Mouse (Mus musculus): ENCODE results near the gene Cpt1c. TPM values are rescaled to one million over a fixed set of nuclear protein-coding genes. Genes with fewer than 3 reads are reported as not detected.

Cpt1c gene
- polyA plus RNA-seq, 1 experiment from 2014 or later = 11.1 TPM

GRCm38 (mm10) chr7:44955628-44956027 is 19.0 kb downstream of the Cpt1c start:
- WGBS = 46% methylated on average over 5 of the region's 5 CpGs
- no peak overlapping the region for H3K4me3 ChIP-seq (ENCODE audit: control insufficient read depth in 1 of 2, insufficient read depth in 1 of 2, low read depth in 1 of 2, low read length in 2 of 2)
- no peak overlapping the region for H3K27ac ChIP-seq (replicated peaks in 1 of 2; ENCODE audit: control insufficient read depth in 1 of 2, insufficient read depth in 1 of 2, low read depth in 2 of 2, low read length in 2 of 2)
- H3K4me2 ChIP-seq (ENCODE audit: low read length) = no peak overlapping the region
- H3K27me3 ChIP-seq (ENCODE audit: control insufficient read depth, insufficient read depth, low read length) = peaks cover 13% of the 10 kb centered on the region
- peaks cover 2 to 4% of the 10 kb centered on the region in 2 experiments; a peak in 3 of 4 replicates for H3K4me1 ChIP-seq (ENCODE audit: control insufficient read depth in 2 of 2, insufficient read depth in 2 of 2, low read length in 2 of 2)
- H3K36me3 ChIP-seq (ENCODE audit: control insufficient read depth, insufficient read depth, low read length) = no peaks in the 10 kb centered on the region
- H3K9me3 ChIP-seq (ENCODE audit: control insufficient read depth, low read length) = no peaks in the 10 kb centered on the region
- H3K9ac ChIP-seq (ENCODE audit: low read length) = no peak overlapping the region
- no peak for ATAC-seq (ENCODE audit: insufficient number of reproducible peaks, insufficient read depth, low FRiP score, low read depth)

GRCm38 (mm10) chr7:44954091-44954885 is 20.4 kb downstream of the Cpt1c start:
- 77% methylated on average over 12 of the region's 12 CpGs for WGBS
- Histone ChIP-seq H3K4me1 (ENCODE audit: control insufficient read depth in 2 of 2, insufficient read depth in 2 of 2, low read length in 2 of 2) (peaks cover 2 to 4% of the 10 kb centered on the region in 2 experiments; a peak in 3 of 4 replicates), H3K27me3 (ENCODE audit: control insufficient read depth, insufficient read depth, low read length) (peaks cover 22% of the 10 kb centered on the region), H3K4me3 (ENCODE audit: control insufficient read depth in 1 of 2, insufficient read depth in 1 of 2, low read depth in 1 of 2, low read length in 2 of 2) (no peak overlapping the region), H3K4me2 (ENCODE audit: low read length) (no peak overlapping the region), H3K9ac (ENCODE audit: low read length) (no peak overlapping the region), H3K9me3 (ENCODE audit: control insufficient read depth, low read length) (no peaks in the 10 kb centered on the region), H3K36me3 (ENCODE audit: control insufficient read depth, insufficient read depth, low read length) (no peaks in the 10 kb centered on the region), H3K27ac (replicated peaks in 1 of 2; ENCODE audit: control insufficient read depth in 1 of 2, insufficient read depth in 1 of 2, low read depth in 2 of 2, low read length in 2 of 2) (no peak overlapping the region)
- ATAC-seq (ENCODE audit: insufficient number of reproducible peaks, insufficient read depth, low FRiP score, low read depth) = no peak

- ATAC-seq (ENCODE audit: insufficient number of reproducible peaks, insufficient read depth, low FRiP score, low read depth) = no peak
- H3K4me2 ChIP-seq (ENCODE audit: low read length) = no peak overlapping the region
- no peaks in the 10 kb centered on the region for H3K36me3 ChIP-seq (ENCODE audit: control insufficient read depth, insufficient read depth, low read length)
- 52% methylated on average over 14 of the region's 14 CpGs for WGBS
- no peaks in the 10 kb centered on the region for H3K9me3 ChIP-seq (ENCODE audit: control insufficient read depth, low read length)
- no peak overlapping the region for H3K9ac ChIP-seq (ENCODE audit: low read length)
- H3K27me3 ChIP-seq (ENCODE audit: control insufficient read depth, insufficient read depth, low read length) = peaks cover 27% of the 10 kb centered on the region
- no peak overlapping the region for H3K27ac ChIP-seq (replicated peaks in 1 of 2; ENCODE audit: control insufficient read depth in 1 of 2, insufficient read depth in 1 of 2, low read depth in 2 of 2, low read length in 2 of 2)
- H3K4me1 ChIP-seq (ENCODE audit: control insufficient read depth in 2 of 2, insufficient read depth in 2 of 2, low read length in 2 of 2) = peaks cover 2 to 4% of the 10 kb centered on the region in 2 experiments; a peak in 3 of 4 replicates
- no peak overlapping the region for H3K4me3 ChIP-seq (ENCODE audit: control insufficient read depth in 1 of 2, insufficient read depth in 1 of 2, low read depth in 1 of 2, low read length in 2 of 2)
Observed at GRCm38 (mm10) chr7:44953561-44953960, 21.1 kb downstream of the Cpt1c start.

GRCm38 (mm10) chr7:44952611-44953306 is 21.9 kb downstream of the Cpt1c start:
- peak overlapping the region; percentile 13 to 60; a peak in 3 of 4 replicates for H3K27ac ChIP-seq (replicated peaks in 1 of 2; ENCODE audit: control insufficient read depth in 1 of 2, insufficient read depth in 1 of 2, low read depth in 2 of 2, low read length in 2 of 2)
- H3K9ac ChIP-seq (ENCODE audit: low read length) = peak overlapping the region; percentile 73
- H3K36me3 ChIP-seq (ENCODE audit: control insufficient read depth, insufficient read depth, low read length) = no peaks in the 10 kb centered on the region
- WGBS = 7% methylated on average over 24 of the region's 24 CpGs
- ATAC-seq (ENCODE audit: insufficient number of reproducible peaks, insufficient read depth, low FRiP score, low read depth) = peak; percentile 88
- peaks cover 30% of the 10 kb centered on the region for H3K27me3 ChIP-seq (ENCODE audit: control insufficient read depth, insufficient read depth, low read length)
- peak overlapping the region; percentile 96 for H3K4me2 ChIP-seq (ENCODE audit: low read length)
- no peaks in the 10 kb centered on the region for H3K9me3 ChIP-seq (ENCODE audit: control insufficient read depth, low read length)
- peaks cover 2 to 4% of the 10 kb centered on the region in 2 experiments; a peak in 3 of 4 replicates for H3K4me1 ChIP-seq (ENCODE audit: control insufficient read depth in 2 of 2, insufficient read depth in 2 of 2, low read length in 2 of 2)
- H3K4me3 ChIP-seq (ENCODE audit: control insufficient read depth in 1 of 2, insufficient read depth in 1 of 2, low read depth in 1 of 2, low read length in 2 of 2) = peak overlapping the region; percentile 55 to 56

DNA sequence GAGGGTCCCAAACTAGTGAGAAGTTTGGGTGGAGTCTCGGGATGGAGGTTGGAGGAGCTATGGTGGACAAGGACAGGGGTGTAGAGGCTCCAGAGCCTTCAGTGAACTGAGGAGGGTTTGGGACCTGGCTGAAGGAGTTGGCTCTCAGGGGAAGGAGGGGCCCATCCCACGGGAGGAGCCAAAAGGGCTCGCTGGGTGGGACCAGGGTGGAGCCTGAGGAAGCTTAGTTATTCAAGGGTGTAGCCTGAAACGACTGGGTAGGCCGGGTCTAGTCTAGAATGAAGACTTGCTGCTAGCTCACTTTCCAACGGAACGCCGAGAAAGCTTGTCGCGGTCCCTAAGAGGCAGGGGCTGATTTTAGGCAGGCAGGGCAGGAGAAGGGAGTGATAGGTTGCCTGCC is 22.7 kb downstream of the Cpt1c start:
- 0% methylated on average over 10 of the region's 10 CpGs for WGBS
- Histone ChIP-seq H3K27ac (replicated peaks in 1 of 2; ENCODE audit: control insufficient read depth in 1 of 2, insufficient read depth in 1 of 2, low read depth in 2 of 2, low read length in 2 of 2) (no peak overlapping the region), H3K36me3 (ENCODE audit: control insufficient read depth, insufficient read depth, low read length) (no peaks in the 10 kb centered on the region), H3K9me3 (ENCODE audit: control insufficient read depth, low read length) (no peaks in the 10 kb centered on the region), H3K27me3 (ENCODE audit: control insufficient read depth, insufficient read depth, low read length) (peaks cover 30% of the 10 kb centered on the region), H3K4me3 (ENCODE audit: control insufficient read depth in 1 of 2, insufficient read depth in 1 of 2, low read depth in 1 of 2, low read length in 2 of 2) (peak overlapping the region; percentile 55 to 56), H3K9ac (ENCODE audit: low read length) (peak overlapping the region; percentile 73), H3K4me1 (ENCODE audit: control insufficient read depth in 2 of 2, insufficient read depth in 2 of 2, low read length in 2 of 2) (peaks cover 2 to 4% of the 10 kb centered on the region in 2 experiments; a peak in 3 of 4 replicates), H3K4me2 (ENCODE audit: low read length) (peak overlapping the region; percentile 96)
- ATAC-seq (ENCODE audit: insufficient number of reproducible peaks, insufficient read depth, low FRiP score, low read depth) = no peak

GRCm38 (mm10) chr7:44949922-44950321 is 24.7 kb downstream of the Cpt1c start:
- Histone ChIP-seq H3K9ac (ENCODE audit: low read length) (no peak overlapping the region), H3K36me3 (ENCODE audit: control insufficient read depth, insufficient read depth, low read length) (no peaks in the 10 kb centered on the region), H3K4me2 (ENCODE audit: low read length) (no peak overlapping the region), H3K27me3 (ENCODE audit: control insufficient read depth, insufficient read depth, low read length) (peaks cover 30% of the 10 kb centered on the region), H3K27ac (replicated peaks in 1 of 2; ENCODE audit: control insufficient read depth in 1 of 2, insufficient read depth in 1 of 2, low read depth in 2 of 2, low read length in 2 of 2) (no peak overlapping the region), H3K4me3 (ENCODE audit: control insufficient read depth in 1 of 2, insufficient read depth in 1 of 2, low read depth in 1 of 2, low read length in 2 of 2) (no peak overlapping the region), H3K4me1 (ENCODE audit: control insufficient read depth in 2 of 2, insufficient read depth in 2 of 2, low read length in 2 of 2) (peaks cover 2 to 4% of the 10 kb centered on the region in 2 experiments; a peak in 3 of 4 replicates), H3K9me3 (ENCODE audit: control insufficient read depth, low read length) (no peaks in the 10 kb centered on the region)
- WGBS = 66% methylated on average over 6 of the region's 6 CpGs
- ATAC-seq (ENCODE audit: insufficient number of reproducible peaks, insufficient read depth, low FRiP score, low read depth) = no peak

GRCm38 (mm10) chr7:44942904-44943303 is 31.7 kb downstream of the Cpt1c start, which contains the start of gene Tsks:
TSS of gene Tsks (plus strand) at chr7:44943204.
- Histone ChIP-seq H3K4me3 (ENCODE audit: control insufficient read depth in 1 of 2, insufficient read depth in 1 of 2, low read depth in 1 of 2, low read length in 2 of 2) (no peak within 1 kb of the TSS), H3K4me1 (ENCODE audit: control insufficient read depth in 2 of 2, insufficient read depth in 2 of 2, low read length in 2 of 2) (no peaks in the 10 kb centered on the region), H3K4me2 (ENCODE audit: low read length) (no peak within 1 kb of the TSS), H3K9ac (ENCODE audit: low read length) (no peak within 1 kb of the TSS), H3K36me3 (ENCODE audit: control insufficient read depth, insufficient read depth, low read length) (no peaks in the 10 kb centered on the region), H3K27me3 (ENCODE audit: control insufficient read depth, insufficient read depth, low read length) (no peaks in the 10 kb centered on the region), H3K9me3 (ENCODE audit: control insufficient read depth, low read length) (peaks cover 1% of the 10 kb centered on the region; the same call in 1 of the 2 replicates), H3K27ac (replicated peaks in 1 of 2; ENCODE audit: control insufficient read depth in 1 of 2, insufficient read depth in 1 of 2, low read depth in 2 of 2, low read length in 2 of 2) (no peak within 1 kb of the TSS)
- no peak for ATAC-seq (ENCODE audit: insufficient number of reproducible peaks, insufficient read depth, low FRiP score, low read depth)
- 69% methylated on average over 7 of the region's 7 CpGs for WGBS
